Mouse (Mus musculus) left cerebral cortex, postnatal 14 days (tissue): ENCODE data around the gene Vnn1. TPM values are rescaled to one million over a fixed set of nuclear protein-coding genes. Genes with fewer than 3 reads are reported as not detected.

Source experiments
- DNase-seq, 2 experiments: peaks; one replicate each; pipeline ENCODE4 v3.0.0; 2021 to 2022; ENCODE audit warnings: low spot score in 2 of 2, mixed read lengths in 1 of 2
- intact Hi-C: fragments of 180-260 bp; cut with DNase I; formaldehyde crosslinking; loops from one replicate; pipeline ENCODE4 v1.15.1; 2025
- total RNA-seq, 2 experiments: library from RNA; stranded (reverse); gene quantifications; 2 replicates each; pipeline ENCODE4 v1.2.3; 2021

Gene Vnn1
- total RNA-seq, 2 experiments from 2014 or later: 0.13 TPM; not detected in 1

DNA sequence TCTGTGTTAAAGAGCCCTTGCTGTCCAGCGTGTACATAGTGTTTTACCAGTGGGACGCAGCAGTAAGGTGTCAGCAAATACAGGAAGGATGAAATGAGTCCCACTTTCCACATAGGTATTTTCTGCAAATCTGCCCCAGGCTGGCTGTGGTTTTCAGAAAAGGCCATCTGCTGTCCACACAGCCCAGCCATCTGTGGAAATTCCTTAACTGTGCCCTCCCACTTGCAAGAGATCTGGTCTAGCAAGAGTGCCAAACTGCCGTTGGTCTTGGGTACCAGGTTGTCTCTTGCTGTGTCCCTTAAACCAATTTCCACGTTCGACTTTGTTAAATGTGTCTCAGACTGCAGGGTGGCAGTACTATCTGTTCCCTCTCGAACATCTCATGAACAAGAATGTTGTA is 57.2 kb downstream of the Vnn1 start:
- DNase-seq: no peak
- intact Hi-C loops: no loop called here

Other genes starting within 250 kb of the Vnn1 start
- 100 to 1,000 TPM; 222 to 226 TPM for gene Rps12, start 107.4 kb upstream of the Vnn1 start, total RNA-seq
- 10 to 100 TPM; 18.3 to 23.3 TPM for gene Slc18b1, start 97.7 kb upstream of the Vnn1 start, total RNA-seq
- gene Vnn3, start 43.2 kb upstream of the Vnn1 start, total RNA-seq: under 1 TPM in 1 of 2 experiments, not detected in 1; 0.19 TPM
- not detected for gene Taar1, start 25.7 kb downstream of the Vnn1 start, total RNA-seq
- not detected for gene Taar2, start 43.9 kb downstream of the Vnn1 start, total RNA-seq
- gene Taar3, start 54.9 kb downstream of the Vnn1 start, total RNA-seq: not detected
- not detected for gene Taar4, start 65.8 kb downstream of the Vnn1 start, total RNA-seq
- not detected for gene Taar5, start 76.0 kb downstream of the Vnn1 start, total RNA-seq
- gene Taar6, start 91.0 kb downstream of the Vnn1 start, total RNA-seq: not detected
- not detected for gene Taar7a, start 98.8 kb downstream of the Vnn1 start, total RNA-seq
- gene Taar7b, start 105.3 kb downstream of the Vnn1 start, total RNA-seq: not detected
- gene Taar7d, start 132.5 kb downstream of the Vnn1 start, total RNA-seq: not detected
- gene Taar7e, start 142.9 kb downstream of the Vnn1 start, total RNA-seq: not detected
- not detected for gene Taar7f, start 154.8 kb downstream of the Vnn1 start, total RNA-seq
- gene Taar8a, start 181.8 kb downstream of the Vnn1 start, total RNA-seq: not detected
- not detected for gene Taar8b, start 197.6 kb downstream of the Vnn1 start, total RNA-seq
- not detected for gene Taar8c, start 207.2 kb downstream of the Vnn1 start, total RNA-seq
- not detected for gene Taar9, start 214.8 kb downstream of the Vnn1 start, total RNA-seq